Mouse (Mus musculus): ENCODE measurements around the gene Zfp36l2. TPM values are rescaled to one million over a fixed set of nuclear protein-coding genes. Genes with fewer than 3 reads are reported as not detected.
"Not testable (repeated sequence)": the region's sequence is repeated elsewhere in the genome, so short reads cannot be mapped to it uniquely, and the experiment has no call there.

The Zfp36l2 gene
- total RNA-seq (2021) = 10 to 100 TPM; 24.4 to 25.4 TPM
- long read RNA-seq, transcript Zfp36l2-201 (2 exons, 3,530 nt) = major isoform, 6 of 11 reads
- long read RNA-seq, partial matches to known transcripts = 0 of 11 reads
- long read RNA-seq, other reads (novel, unspliced or antisense) = 5 of 11 reads

- peak; percentile 86 to 92 for DNase-seq (ENCODE audit: low spot score in 2 of 2)
Observed at GRCm38 (mm10) chr17:84187727-84188373, at the start of gene Zfp36l2. Gene Zfp36l2 (minus strand): TSS chr17:84187947.

- DNase-seq (ENCODE audit: low spot score in 2 of 2) = no peak
Observed at GRCm38 (mm10) chr17:84236781-84237557, 49.2 kb upstream of the Zfp36l2 start.

GRCm38 (mm10) chr17:84235399-84235928, 47.7 kb upstream of the Zfp36l2 start:
- no peak for DNase-seq (ENCODE audit: low spot score in 2 of 2)

GRCm38 (mm10) chr17:84234785-84235184, 47.0 kb upstream of the Zfp36l2 start:
- not testable (repeated sequence) for DNase-seq (ENCODE audit: low spot score in 2 of 2)

GRCm38 (mm10) chr17:84233758-84234157, 46.0 kb upstream of the Zfp36l2 start:
- no peak for DNase-seq (ENCODE audit: low spot score in 2 of 2)

- DNase-seq (ENCODE audit: low spot score in 2 of 2) = no peak
Observed at GRCm38 (mm10) chr17:84231361-84231760, 43.6 kb upstream of the Zfp36l2 start.

- DNase-seq (ENCODE audit: low spot score in 2 of 2) = no peak
Observed at GRCm38 (mm10) chr17:84228223-84228622, 40.5 kb upstream of the Zfp36l2 start.

GRCm38 (mm10) chr17:84226681-84227080, 38.9 kb upstream of the Zfp36l2 start:
- DNase-seq (ENCODE audit: low spot score in 2 of 2) = no peak

- DNase-seq (ENCODE audit: low spot score in 2 of 2) = no peak
Observed at GRCm38 (mm10) chr17:84226231-84226630, 38.5 kb upstream of the Zfp36l2 start.

GRCm38 (mm10) chr17:84224217-84224887, 36.6 kb upstream of the Zfp36l2 start:
- DNase-seq (ENCODE audit: low spot score in 2 of 2) = no peak

GRCm38 (mm10) chr17:84218841-84219240, 31.1 kb upstream of the Zfp36l2 start:
- not testable (repeated sequence) for DNase-seq (ENCODE audit: low spot score in 2 of 2)

- no peak for DNase-seq (ENCODE audit: low spot score in 2 of 2)
Observed at GRCm38 (mm10) chr17:84217696-84218095, 29.9 kb upstream of the Zfp36l2 start.

GRCm38 (mm10) chr17:84215264-84215960, 27.7 kb upstream of the Zfp36l2 start:
- no peak for DNase-seq (ENCODE audit: low spot score in 2 of 2)

- no peak for DNase-seq (ENCODE audit: low spot score in 2 of 2)
Observed at GRCm38 (mm10) chr17:84213464-84213863, 25.7 kb upstream of the Zfp36l2 start.

GRCm38 (mm10) chr17:84207611-84208010, 19.9 kb upstream of the Zfp36l2 start:
- no peak for DNase-seq (ENCODE audit: low spot score in 2 of 2)

GRCm38 (mm10) chr17:84206239-84206638, 18.5 kb upstream of the Zfp36l2 start:
- no peak for DNase-seq (ENCODE audit: low spot score in 2 of 2)

- DNase-seq (ENCODE audit: low spot score in 2 of 2) = no peak
Observed at GRCm38 (mm10) chr17:84204962-84205361, 17.2 kb upstream of the Zfp36l2 start.

- no peak for DNase-seq (ENCODE audit: low spot score in 2 of 2)
Observed at GRCm38 (mm10) chr17:84203340-84203739, 15.6 kb upstream of the Zfp36l2 start.

- DNase-seq (ENCODE audit: low spot score in 2 of 2) = no peak
Observed at GRCm38 (mm10) chr17:84201183-84201582, 13.4 kb upstream of the Zfp36l2 start.

- DNase-seq (ENCODE audit: low spot score in 2 of 2) = no peak
Observed at GRCm38 (mm10) chr17:84197912-84198344, 10.2 kb upstream of the Zfp36l2 start.

- DNase-seq (ENCODE audit: low spot score in 2 of 2) = no peak
Observed at GRCm38 (mm10) chr17:84196329-84196728, 8.6 kb upstream of the Zfp36l2 start.

Data from layer of hippocampus, postnatal 10 days (tissue).